Mouse (Mus musculus) ovary, postnatal 10 days (tissue): ENCODE measurements around the gene Hoxd3.

Experiments
- DNase-seq: peaks from one replicate; pipeline ENCODE4 v3.0.0; 2022; ENCODE audit warnings: low spot score

The Hoxd3 gene

GRCm38 (mm10) chr2:74746298-74746921 lies 34.7 kb downstream of the Hoxd3 start:
- no peak for DNase-seq

GRCm38 (mm10) chr2:74747006-74747405 lies 35.3 kb downstream of the Hoxd3 start:
- no peak for DNase-seq

DNA sequence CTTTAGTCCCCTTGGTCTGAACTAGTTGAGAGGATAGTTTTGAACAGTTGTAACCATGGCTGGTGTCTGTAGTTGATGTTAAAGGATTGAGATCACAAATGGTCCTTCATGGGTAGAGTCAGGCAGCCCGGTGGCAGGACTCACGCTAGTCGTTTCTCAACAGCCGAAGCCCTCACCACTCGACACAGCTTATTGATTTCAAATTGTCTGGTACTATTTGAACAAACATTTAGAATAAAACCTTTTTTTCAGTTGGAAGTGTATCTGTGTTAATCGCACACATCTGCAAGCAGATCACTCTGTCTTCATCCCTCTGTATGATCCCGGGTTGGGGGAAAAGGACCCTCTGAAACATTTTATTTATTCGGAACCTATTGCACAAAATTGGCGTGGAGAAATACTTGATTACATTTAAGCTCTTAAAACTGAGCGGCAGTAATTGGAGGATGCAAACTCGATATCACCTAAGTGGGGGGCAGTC lies 36.0 kb downstream of the Hoxd3 start:
- no peak for DNase-seq

GRCm38 (mm10) chr2:74748436-74748995 lies 36.8 kb downstream of the Hoxd3 start:
- no peak for DNase-seq

- DNase-seq: no peak
Measured at GRCm38 (mm10) chr2:74749337-74750121, 37.8 kb downstream of the Hoxd3 start.

DNA sequence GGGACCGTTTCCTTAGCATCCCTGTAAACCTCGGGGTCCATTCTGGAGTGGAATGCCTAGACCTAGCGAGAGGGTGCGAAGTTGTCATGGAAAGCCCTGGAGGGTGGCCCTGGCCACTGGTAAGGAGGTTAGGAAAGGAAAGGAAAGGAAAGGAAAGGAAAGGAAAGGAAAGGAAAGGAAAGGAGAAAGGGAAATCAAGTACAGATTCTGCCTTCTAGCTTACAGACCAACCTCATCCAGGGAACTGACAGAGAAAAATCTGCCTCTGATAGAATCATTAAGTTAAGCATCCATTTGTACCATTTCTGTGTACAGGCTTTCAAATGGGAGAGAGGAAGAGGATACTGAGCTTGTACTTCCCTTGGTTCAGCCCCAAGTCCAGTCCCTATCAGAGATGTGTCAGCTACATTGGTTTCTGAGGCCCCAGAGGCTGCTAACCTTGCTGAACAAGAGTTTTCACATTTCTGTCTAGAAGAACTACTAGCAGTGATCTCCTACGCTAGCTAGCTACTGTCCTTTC lies 39.1 kb downstream of the Hoxd3 start:
- no peak for DNase-seq

DNA sequence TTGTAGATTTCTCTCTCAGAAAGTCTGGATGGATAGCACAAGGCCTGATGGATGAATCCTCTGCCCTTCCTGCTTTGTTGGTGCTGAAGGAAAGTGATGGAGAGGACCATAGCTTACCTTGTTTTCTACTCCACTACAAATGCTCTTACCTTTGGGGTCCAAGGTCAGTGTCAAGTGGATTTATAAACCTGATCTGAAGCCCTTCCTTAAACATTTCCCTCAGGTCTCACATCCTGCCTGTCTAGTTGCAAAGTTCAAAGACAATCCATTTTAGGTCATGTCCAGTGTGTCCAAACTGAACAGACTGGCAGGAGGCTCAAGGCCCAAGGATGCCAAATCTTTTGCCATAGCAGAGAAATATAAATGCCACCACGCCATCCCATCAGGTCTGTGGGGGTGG lies 40.1 kb downstream of the Hoxd3 start:
- no peak for DNase-seq

DNA sequence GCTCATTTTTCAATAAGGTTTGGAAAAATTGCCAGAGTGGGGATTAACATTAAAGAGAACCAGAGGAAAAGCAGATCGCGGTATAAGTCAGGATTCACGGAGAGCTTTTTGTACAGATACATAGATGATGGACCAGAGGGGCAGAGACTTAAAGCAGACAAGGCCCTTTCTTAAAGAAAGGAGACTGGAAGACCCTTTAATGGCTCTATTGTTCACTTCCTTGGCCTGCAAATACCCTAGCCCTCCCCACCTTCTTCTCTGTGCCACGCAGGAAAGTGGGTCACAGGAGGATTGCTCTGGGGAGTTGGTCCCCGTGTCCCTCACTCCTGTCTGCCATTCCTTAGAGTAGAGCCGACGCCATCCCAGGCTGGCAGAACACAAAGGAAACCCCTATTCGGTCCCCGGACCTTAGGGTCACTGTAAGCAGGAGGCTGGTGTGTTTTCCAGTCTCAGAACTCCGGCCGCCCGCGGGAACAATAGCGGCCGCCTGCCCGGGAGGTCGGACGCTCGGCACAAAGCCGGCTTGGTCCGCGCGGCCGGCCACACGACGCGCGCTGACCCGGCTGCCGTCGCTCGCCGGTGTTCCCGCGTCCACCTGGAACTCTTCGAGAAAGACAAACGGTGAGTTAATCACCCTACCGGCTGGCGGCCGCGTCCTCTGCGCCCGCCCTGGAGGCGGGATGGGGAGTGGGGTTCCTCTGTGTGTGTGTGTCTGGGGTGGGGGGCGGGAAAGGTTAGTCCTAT lies 40.9 kb downstream of the Hoxd3 start:
- no peak for DNase-seq

GRCm38 (mm10) chr2:74753175-74753523 lies 41.4 kb downstream of the Hoxd3 start:
- no peak for DNase-seq

DNA sequence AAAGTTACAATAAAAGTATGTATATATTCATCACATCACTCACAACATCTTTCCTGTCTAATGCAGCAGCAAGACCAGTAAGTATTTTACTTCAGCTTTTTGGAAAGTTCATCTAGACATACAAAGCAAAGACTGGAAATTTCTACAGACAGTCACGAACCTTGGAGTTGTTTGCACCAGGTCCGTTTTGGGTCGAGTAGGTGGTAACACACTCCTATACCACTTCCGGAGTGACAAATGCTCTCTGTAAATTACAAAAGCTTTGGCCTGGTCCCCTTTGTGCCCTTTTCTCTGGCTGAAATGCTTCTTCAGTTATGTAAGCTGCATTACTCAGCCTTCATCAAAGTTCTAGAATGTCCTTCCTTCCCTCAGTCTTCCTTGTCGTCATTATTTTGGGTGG lies 42.0 kb downstream of the Hoxd3 start:
- no peak for DNase-seq

DNA sequence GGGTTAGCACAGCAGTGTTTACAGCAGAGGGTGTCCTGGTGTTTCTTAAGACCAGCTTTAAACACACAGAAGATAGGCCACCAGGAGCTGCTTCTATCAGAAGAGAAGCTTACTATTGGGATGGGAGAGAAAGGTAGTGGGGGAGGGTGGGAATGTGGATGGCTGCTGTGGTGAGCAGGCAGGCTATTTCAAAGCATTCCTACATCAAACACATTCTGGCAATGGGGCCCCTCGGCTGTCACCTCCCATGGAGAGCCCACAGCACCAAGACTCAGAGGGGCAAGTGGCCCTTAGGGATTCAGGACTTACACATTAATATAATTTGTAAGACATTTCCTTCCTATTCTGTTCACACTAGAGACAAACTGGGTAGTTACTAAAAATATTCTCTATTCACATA lies 48.4 kb downstream of the Hoxd3 start:
- DNase-seq: no peak

DNA sequence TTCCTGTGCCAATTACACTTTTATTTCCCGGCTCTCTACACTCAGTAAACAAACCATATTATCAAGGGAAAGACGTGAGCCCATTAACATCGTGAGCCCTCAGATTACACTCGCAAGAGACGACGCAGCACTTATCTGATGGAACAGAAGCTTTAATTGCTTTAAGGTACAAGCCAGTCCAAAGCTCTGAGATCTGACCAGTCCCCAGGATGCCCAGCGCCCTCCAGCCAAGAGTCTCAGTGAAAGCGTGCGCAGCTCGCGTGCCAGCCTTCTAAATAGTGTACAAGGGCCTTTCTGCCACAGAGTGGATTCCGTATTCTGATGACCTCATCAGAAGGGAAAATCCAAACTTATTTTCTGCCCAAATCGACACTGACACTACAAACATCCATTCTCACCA lies 50.2 kb downstream of the Hoxd3 start:
- no peak for DNase-seq

DNA sequence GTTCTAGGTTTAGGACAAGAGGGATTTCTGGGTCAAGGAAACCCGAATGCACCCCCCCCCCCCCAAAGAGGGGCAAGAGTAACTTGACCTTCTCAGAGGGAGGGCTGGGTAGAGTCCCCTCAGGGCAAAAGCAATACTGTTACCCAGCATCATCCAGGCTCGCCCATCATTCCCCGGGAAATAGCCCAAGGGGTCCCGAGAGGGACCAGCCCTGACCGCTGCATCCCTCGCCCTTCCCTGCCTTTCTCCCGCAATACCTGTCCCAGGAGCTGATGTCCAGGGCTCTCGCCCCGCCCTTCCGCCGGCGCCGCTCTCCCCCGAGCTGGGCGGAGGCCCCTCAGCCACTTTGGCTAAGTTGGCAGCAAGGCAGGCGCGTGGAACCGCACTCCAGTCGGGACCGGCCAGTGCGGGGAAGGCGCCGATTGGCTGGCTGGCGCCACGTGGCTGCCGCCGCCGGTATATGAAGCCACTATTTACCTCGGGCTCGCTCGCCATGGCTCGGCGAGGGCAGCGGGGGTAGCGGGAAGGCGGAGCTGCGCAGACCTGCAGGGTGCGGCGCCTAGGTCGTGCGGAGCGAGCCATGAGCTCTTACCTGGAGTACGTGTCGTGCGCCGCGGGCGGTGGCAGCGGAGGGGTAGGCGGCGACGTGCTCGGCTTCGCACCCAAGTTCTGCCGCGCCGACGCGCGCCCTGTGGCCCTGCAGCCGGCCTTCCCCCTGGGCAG lies 51.0 kb downstream of the Hoxd3 start, which contains the start of gene Hoxd1:
TSS of gene Hoxd1 (plus strand) at position 459 of the 723 bp plus-strand sequence.
- no peak for DNase-seq

- DNase-seq: no peak
Measured at GRCm38 (mm10) chr2:74763245-74763735, 51.6 kb downstream of the Hoxd3 start.

- no peak for DNase-seq
Measured at GRCm38 (mm10) chr2:74763976-74764375, 52.2 kb downstream of the Hoxd3 start.

DNA sequence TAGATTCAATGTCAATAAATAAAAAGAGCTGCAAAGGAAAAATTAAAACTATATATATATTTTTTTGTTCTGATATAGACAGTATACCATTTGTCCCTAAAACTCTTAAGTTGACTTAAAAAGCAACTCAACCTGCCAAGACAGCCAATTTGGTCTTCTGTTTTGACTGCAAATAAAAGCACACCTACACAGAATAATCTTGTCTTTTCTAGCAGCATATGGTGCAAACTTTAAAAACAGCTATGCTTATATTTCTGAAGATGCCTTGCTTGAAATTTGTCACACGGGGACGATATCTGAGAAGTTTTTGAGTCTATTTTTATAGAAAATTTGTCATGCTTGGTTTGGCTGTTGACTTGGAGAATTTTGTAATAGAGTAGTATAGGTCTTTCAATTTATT lies 62.6 kb downstream of the Hoxd3 start:
- no peak for DNase-seq

GRCm38 (mm10) chr2:74777536-74778275 lies 66.0 kb downstream of the Hoxd3 start:
- no peak for DNase-seq

- no peak for DNase-seq
Measured at GRCm38 (mm10) chr2:74781386-74781785, 69.7 kb downstream of the Hoxd3 start.

- no peak for DNase-seq
Measured at GRCm38 (mm10) chr2:74795531-74795930, 83.8 kb downstream of the Hoxd3 start.
